Mouse (Mus musculus) hindbrain, embryonic 11.5 days (tissue): ENCODE results near the gene Hoxd4. TPM values are rescaled to one million over a fixed set of nuclear protein-coding genes. Genes with fewer than 3 reads are reported as not detected.

Experiments
- ATAC-seq: fragments of 200-750 bp; cut with Nextera tagmentation; 2 replicates; pipeline ENCODE4 v1.8.0; 2017; ENCODE audit warnings: mild to moderate bottlenecking, moderate TSS enrichment, moderate library complexity; ENCODE audit not compliant: low FRiP score
- DNase-seq: peaks from one replicate; pipeline ENCODE4 v3.0.0-alpha.2; 2015; ENCODE audit warnings: low spot score
- H3K27ac ChIP-seq: fragments of 300-500 bp; sonication (generic); 2 replicates; pipeline ENCODE4 v1.5.1; 2014; ENCODE audit warnings: mild to moderate bottlenecking, low read depth, low read length
- H3K27me3 ChIP-seq: fragments of 300-500 bp; sonication (generic); 2 replicates; pipeline ENCODE4 v1.6.1; 2014; ENCODE audit warnings: mild to moderate bottlenecking, low read length, moderate library complexity, mixed read lengths; ENCODE audit not compliant: control insufficient read depth, insufficient read depth
- H3K36me3 ChIP-seq: fragments of 300-500 bp; sonication (generic); 2 replicates; pipeline ENCODE4 v1.6.1; 2014; ENCODE audit warnings: mild to moderate bottlenecking, low read length, moderate library complexity, mixed read lengths; ENCODE audit not compliant: control insufficient read depth, insufficient read depth
- H3K4me1 ChIP-seq: fragments of 300-500 bp; sonication (generic); replicated peaks from 2 replicates; pipeline ENCODE4 v1.6.1; 2014; ENCODE audit warnings: low read length, mixed read lengths; ENCODE audit not compliant: control insufficient read depth, insufficient read depth
- H3K4me2 ChIP-seq: fragments of 300-500 bp; sonication (generic); replicated peaks from 2 replicates; pipeline ENCODE4 v1.6.1; 2014; ENCODE audit warnings: mild to moderate bottlenecking, low read depth, low read length
- H3K4me3 ChIP-seq: fragments of 300-500 bp; sonication (generic); 2 replicates; pipeline ENCODE4 v1.5.1; 2014; ENCODE audit warnings: low read depth, low read length
- H3K9ac ChIP-seq: fragments of 300-500 bp; sonication (generic); 2 replicates; pipeline ENCODE4 v1.6.1; 2014; ENCODE audit warnings: low read depth, low read length
- H3K9me3 ChIP-seq: fragments of 300-500 bp; sonication (generic); 2 replicates; pipeline ENCODE4 v1.6.1; 2016; ENCODE audit warnings: low read length; ENCODE audit not compliant: control insufficient read depth
- WGBS: fragments of 180-500 bp; shearing (Covaris S2); extraction: QIAGEN DNeasy Blood & Tissue Kit; methylation state at CpG from one replicate; pipeline ENCODE4 v1.1.7; 2014; 5-methylcytosine and 5-hydroxymethylcytosine counted together
- polyA plus RNA-seq: library from polyadenylated mRNA; unstranded; fragments of >200 nt; fragmentation: Nextera tagmentation; extraction: Ambion mirVana; gene quantifications from 2 replicates; pipeline ENCODE4 v1.2.1, GENCODE M21; 2014

The Hoxd4 gene
- polyA plus RNA-seq, 1 experiment from 2014 or later: 3.7 TPM

DNA sequence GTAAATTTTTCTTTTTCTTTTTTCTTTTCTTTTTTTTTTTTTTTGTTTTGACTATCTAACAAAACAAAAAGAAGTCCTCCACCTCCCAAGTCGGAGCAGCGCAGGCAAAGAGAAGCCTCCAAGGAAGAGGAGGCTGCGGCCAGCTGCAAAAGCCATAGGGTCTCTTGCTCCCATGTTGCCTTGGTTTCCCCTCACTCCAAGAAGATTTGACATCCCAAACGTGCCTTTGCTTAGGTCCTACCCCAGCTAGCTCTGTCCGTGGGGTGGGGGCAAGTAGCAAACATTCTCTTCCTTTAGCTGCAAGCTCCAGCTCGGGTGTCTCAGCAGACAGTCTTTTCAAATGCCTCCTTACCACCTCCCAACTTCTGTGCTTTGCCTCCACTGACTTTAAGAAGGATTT lies 22.0 kb downstream of the Hoxd4 start:
- H3K4me1 ChIP-seq: no peaks in the 10 kb centered on the region; the same call in 1 of the 2 replicates
- H3K9ac ChIP-seq: peak overlapping the region; percentile 76
- ATAC-seq (no peak), DNase-seq (peak; percentile 67)
- H3K27ac ChIP-seq: peak overlapping the region; percentile 95
- H3K4me2 ChIP-seq: peak overlapping the region; percentile 54
- 0% methylated on average over 6 of the region's 6 CpGs for WGBS
- H3K9me3 ChIP-seq: no peaks in the 10 kb centered on the region
- H3K36me3 ChIP-seq: no peaks in the 10 kb centered on the region
- H3K4me3 ChIP-seq: peak overlapping the region; percentile 48
- H3K27me3 ChIP-seq: peaks cover 78% of the 10 kb centered on the region

DNA sequence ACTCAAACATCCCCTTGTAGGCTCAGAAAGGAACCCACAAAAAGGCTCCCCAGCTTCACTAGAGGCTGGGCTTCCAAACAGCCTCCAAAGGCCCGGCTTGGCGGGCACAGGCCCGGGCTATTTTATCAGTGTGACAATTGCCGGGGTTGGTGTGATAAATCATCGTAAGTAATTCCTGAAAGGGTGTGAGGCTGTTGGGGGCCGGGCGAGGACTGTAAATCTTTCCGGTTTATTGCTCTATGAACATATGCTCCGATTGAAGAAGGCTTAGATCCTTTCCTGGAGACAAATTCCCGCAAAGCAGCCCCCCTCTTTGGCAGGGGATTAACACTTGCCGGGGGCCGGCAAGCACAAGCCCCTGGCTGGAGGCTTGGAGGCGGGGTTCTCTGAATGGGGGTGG lies 22.7 kb downstream of the Hoxd4 start:
- Histone ChIP-seq H3K27ac (peak overlapping the region; percentile 95), H3K4me1 (no peaks in the 10 kb centered on the region; the same call in 1 of the 2 replicates), H3K9me3 (no peaks in the 10 kb centered on the region), H3K9ac (peak overlapping the region; percentile 76), H3K4me2 (peak overlapping the region; percentile 54), H3K4me3 (peak overlapping the region; percentile 48), H3K36me3 (no peaks in the 10 kb centered on the region), H3K27me3 (peaks cover 78% of the 10 kb centered on the region)
- ATAC-seq: peak; percentile 43
- no peak for DNase-seq
- WGBS: under 1% methylated on average over 13 of the region's 13 CpGs

DNA sequence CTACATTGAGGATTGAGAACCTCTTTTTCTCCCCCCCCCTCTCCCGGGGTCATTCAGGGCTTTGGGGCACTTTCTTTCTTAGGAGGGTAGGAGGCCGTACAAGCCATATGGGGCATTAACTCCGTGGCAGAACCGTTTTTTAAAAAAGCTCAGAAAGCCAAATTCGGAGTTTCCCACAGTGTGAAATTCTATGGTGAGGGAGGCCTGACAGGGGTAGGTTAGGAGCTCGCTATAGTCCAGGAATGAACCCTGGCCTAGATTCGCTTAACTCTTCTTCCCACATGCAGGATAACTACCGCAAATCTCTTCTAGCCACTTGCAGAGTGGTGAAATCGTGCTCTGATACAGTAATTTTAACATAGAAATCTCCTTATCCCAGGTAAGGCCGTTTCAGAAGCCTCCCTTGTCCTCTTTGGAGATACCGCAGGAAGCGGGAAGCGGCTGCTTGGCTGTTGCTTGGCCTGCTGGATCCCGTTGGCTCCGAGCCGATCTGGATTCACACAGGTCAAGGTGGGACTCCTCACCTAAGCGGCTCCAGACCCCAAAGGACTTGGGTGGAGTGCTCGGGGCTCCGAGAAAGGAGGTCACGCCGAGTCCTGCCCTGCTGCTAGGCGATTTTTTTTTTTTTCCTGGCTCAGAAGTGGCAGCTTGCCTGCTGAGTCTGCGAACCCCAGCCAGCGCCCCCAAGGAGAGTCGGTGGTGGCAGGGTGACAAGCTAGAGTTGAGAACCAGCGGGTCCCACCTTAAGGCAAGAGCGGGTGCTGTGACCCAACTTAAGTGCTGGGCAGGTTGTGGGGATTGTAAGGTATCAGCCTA lies 23.5 kb downstream of the Hoxd4 start:
- ATAC-seq: no peak
- DNase-seq: peak; percentile 72
- under 1% methylated on average over 27 of the region's 27 CpGs for WGBS
- peak overlapping the region; percentile 48 for H3K4me3 ChIP-seq
- H3K4me2 ChIP-seq: peak overlapping the region; percentile 54
- H3K27me3 ChIP-seq: peaks cover 75% of the 10 kb centered on the region
- H3K9me3 ChIP-seq: no peaks in the 10 kb centered on the region
- H3K9ac ChIP-seq: peak overlapping the region; percentile 76
- H3K27ac ChIP-seq: peak overlapping the region; percentile 95
- H3K36me3 ChIP-seq: no peaks in the 10 kb centered on the region
- no peaks in the 10 kb centered on the region; the same call in 1 of the 2 replicates for H3K4me1 ChIP-seq

DNA sequence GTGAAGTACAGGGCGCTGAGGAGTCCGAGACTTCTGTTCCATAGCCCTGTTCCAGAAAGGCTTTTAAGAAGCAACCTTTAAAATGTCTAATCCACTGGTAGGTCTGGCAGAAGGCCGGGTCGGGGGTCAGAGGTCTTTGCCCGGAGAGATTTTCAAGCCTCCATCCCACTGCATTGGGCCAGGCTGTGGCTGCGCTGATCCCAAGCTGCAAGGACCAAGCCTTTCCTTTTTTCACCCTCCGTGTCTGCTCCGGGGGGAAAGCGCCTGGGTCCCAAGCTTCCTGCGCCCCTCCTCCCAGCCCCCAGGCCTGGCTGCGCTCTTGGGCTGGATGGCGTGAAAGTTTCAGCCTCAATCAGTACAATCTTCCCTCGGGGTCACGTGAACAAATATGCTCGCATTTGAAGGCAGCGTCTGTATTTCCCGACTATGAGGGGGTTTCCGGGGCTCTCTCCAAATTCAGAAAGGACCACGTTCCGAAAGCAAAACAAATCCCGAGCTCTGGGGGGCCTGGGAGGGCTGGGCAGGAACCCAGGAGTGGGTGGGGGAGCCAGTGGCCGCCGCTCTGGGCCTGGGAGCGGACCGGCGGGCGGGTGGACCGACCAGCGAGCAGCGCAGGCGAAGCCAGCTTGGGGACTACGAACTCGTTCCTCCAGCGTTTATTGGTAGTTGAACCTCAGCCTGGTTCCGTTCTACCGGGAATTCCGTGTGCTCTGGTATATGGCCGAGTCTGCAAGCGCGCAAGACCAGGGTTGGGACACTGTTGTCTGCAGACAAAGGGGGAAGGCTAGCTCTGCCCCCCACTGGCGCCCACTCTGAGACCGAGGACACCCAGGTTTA lies 24.3 kb downstream of the Hoxd4 start:
- Histone ChIP-seq H3K4me1 (no peaks in the 10 kb centered on the region; the same call in 1 of the 2 replicates), H3K27me3 (peaks cover 73% of the 10 kb centered on the region), H3K9ac (peak overlapping the region; percentile 76), H3K27ac (peak overlapping the region; percentile 95), H3K4me2 (peak overlapping the region; percentile 54), H3K36me3 (no peaks in the 10 kb centered on the region), H3K4me3 (peak overlapping the region; percentile 48), H3K9me3 (no peaks in the 10 kb centered on the region)
- WGBS: under 1% methylated on average over 42 of the region's 42 CpGs
- 0 out of 2 replicates have a peak, but pooled peaks have one; percentile 25 for ATAC-seq
- peak; percentile 68 for DNase-seq

DNA sequence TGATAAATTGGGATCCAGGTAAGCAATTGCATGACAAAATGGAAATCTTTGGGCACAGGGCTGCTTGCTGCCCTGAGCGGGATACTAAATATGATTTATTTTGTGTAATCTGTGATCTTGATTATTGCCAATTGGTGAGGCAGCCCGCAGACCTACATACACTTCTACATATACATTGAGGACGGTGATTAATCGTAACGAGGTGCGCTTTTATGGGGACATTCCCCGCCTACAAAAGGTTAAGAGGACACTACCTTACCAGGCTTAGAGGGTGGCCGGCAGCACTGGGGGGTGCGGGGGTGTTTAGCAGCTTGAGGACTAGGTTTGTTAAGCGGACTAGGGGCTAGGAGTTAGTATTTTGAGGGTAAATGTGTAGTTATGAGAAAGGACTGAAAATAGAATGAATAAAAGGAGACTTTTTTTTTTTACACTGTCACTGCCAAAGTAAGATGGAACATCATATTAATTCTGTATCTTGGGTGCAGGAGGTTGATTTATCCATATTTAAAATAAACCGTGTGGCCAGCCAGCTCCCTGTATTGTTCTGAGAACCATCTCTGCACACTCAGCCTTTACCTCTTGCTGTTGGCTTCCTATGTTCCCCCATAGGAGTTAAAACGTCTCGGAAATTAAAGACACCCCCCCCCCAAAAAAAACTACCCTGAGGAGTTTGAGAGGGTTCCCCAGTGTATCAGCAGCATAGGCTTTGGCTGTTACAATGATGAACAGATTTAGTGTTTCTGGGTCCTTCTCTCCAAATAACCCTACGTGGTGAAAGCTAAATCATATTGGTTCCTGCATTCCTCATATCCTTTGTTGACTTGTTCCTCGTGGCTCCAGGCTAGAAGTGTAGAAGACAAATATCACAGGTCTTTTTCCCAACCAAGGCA lies 25.2 kb downstream of the Hoxd4 start:
- WGBS: 2% methylated on average over 15 of the region's 15 CpGs
- Histone ChIP-seq H3K9me3 (no peaks in the 10 kb centered on the region), H3K4me1 (no peaks in the 10 kb centered on the region), H3K4me2 (peak overlapping the region; percentile 54), H3K27ac (peak overlapping the region; percentile 95), H3K9ac (peak overlapping the region; percentile 76), H3K27me3 (peaks cover 71% of the 10 kb centered on the region), H3K36me3 (no peaks in the 10 kb centered on the region), H3K4me3 (peak overlapping the region; percentile 48)
- ATAC-seq (no peak), DNase-seq (peak; percentile 59)

DNA sequence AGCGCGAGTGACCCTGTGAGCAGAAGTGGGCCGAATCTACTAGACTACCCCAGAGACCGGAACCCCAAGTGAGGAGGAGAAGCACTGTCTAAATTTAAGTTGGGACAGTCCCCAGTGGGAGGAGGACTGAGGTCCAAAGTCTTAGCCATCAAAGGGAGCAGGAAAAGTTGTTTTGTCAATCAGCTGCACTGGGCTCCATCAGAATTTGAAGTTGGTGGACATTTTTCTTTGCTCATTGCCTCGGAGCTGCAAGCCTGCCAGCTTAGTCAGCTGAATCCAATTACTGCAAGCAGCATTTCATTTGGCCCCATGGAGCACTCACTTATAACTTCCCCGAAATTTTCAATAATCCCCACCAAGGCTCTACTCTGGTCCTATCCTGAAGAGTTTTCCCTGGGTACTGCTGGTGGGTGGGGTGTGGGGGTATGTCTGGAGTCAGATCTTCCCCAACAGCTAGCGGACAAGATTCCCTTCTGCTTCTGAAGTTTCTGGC lies 25.9 kb downstream of the Hoxd4 start:
- Histone ChIP-seq H3K9ac (peak overlapping the region; percentile 76), H3K4me1 (no peaks in the 10 kb centered on the region), H3K36me3 (no peaks in the 10 kb centered on the region), H3K27me3 (peaks cover 67% of the 10 kb centered on the region), H3K4me3 (peak overlapping the region; percentile 48), H3K9me3 (no peaks in the 10 kb centered on the region), H3K27ac (peak overlapping the region; percentile 95), H3K4me2 (peak overlapping the region; percentile 54)
- no peak for ATAC-seq
- WGBS: under 1% methylated on average over 7 of the region's 7 CpGs
- DNase-seq: peak; percentile 59

DNA sequence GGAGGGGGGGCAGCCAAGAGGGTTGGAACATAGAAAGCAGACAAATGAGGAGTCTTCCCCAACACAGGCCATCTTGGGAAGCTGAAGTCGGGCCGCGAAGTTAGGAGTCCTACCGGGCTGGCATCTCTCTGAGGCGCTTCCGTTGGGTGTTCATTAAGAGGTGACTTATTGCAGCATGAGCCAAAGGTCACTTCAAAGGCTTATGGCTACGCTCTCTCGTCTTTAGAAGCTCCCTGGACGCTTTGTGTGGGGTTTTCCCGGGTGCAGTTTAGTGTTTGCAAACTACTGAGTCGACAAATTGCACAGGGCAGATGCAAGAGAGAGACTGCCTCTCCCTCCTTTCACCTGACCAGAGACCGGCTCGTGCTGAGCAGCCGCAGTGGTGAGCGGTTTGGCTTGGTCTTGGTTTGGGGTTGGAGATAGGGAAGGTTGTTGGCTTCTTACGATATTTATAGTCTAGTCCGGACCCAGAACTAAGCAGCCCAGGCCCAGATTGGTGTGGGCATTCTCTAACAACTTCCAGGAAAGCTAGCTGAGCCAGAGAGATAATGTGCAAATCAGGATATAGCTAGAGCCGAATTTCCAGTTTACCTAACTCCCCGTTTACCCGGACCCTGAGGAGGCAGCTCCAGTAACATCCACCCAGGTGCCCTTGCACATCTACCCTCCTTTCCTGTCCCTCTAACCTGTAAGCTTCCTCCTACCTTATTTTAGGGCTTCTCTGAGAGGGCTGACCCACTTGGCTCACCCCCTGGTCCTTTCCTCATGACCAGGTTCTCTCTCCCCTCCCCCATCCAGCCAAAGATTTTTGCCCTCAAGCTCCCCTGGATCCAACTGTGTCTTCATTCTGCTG lies 27.1 kb downstream of the Hoxd4 start:
- Histone ChIP-seq H3K27ac (peak overlapping the region; percentile 95), H3K4me1 (no peaks in the 10 kb centered on the region), H3K9me3 (no peaks in the 10 kb centered on the region), H3K4me2 (peak overlapping the region; percentile 54), H3K36me3 (no peaks in the 10 kb centered on the region), H3K4me3 (peak overlapping the region; percentile 48), H3K9ac (peak overlapping the region; percentile 76), H3K27me3 (peaks cover 69% of the 10 kb centered on the region)
- ATAC-seq: no peak
- WGBS: 2% methylated on average over 20 of the region's 20 CpGs
- peak; percentile 66 for DNase-seq
